Mouse (Mus musculus) liver, postnatal 0 days (tissue): ENCODE results near the gene Rfesd. TPM values are rescaled to one million over a fixed set of nuclear protein-coding genes. Genes with fewer than 3 reads are reported as not detected.

Source experiments
- ATAC-seq: fragments of 200-750 bp; cut with Nextera tagmentation; 2 replicates; pipeline ENCODE4 v1.8.0; 2017; ENCODE audit warnings: mild to moderate bottlenecking, moderate library complexity
- DNase-seq: peaks from one replicate; pipeline ENCODE4 v3.0.0-alpha.2; 2016
- H3K27ac ChIP-seq: fragments of 300-500 bp; sonication (generic); 2 replicates; pipeline ENCODE4 v1.5.1; 2014; ENCODE audit warnings: antibody characterized with exemption, moderate library complexity, mild to moderate bottlenecking, low read depth
- H3K27me3 ChIP-seq: fragments of 300-500 bp; sonication (generic); 2 replicates; pipeline ENCODE4 v1.6.1; 2014; ENCODE audit warnings: low read length, control low read depth, mixed read lengths; ENCODE audit not compliant: insufficient read depth
- H3K36me3 ChIP-seq: fragments of 300-500 bp; sonication (generic); replicated peaks from 2 replicates; pipeline ENCODE4 v1.6.1; 2014; ENCODE audit warnings: mild to moderate bottlenecking, control low read depth, low read length, moderate library complexity, mixed read lengths; ENCODE audit not compliant: insufficient read depth
- H3K4me1 ChIP-seq: fragments of 300-500 bp; sonication (generic); 2 replicates; pipeline ENCODE4 v1.6.1; 2014; ENCODE audit warnings: antibody characterized with exemption, mild to moderate bottlenecking, control low read depth; ENCODE audit not compliant: insufficient read depth
- H3K4me2 ChIP-seq: fragments of 300-500 bp; sonication (generic); 2 replicates; pipeline ENCODE4 v1.6.1; 2014; ENCODE audit warnings: low read depth, mild to moderate bottlenecking, low read length, moderate library complexity, mixed read lengths
- H3K4me3 ChIP-seq: fragments of 300-500 bp; sonication (generic); 2 replicates; pipeline ENCODE4 v1.5.1; 2014; ENCODE audit warnings: low read depth, low read length
- H3K9ac ChIP-seq: fragments of 300-500 bp; sonication (generic); replicated peaks from 2 replicates; pipeline ENCODE4 v1.6.1; 2014; ENCODE audit warnings: mild to moderate bottlenecking, moderate library complexity
- H3K9me3 ChIP-seq: fragments of 300-500 bp; sonication (generic); 2 replicates; pipeline ENCODE4 v1.6.1; 2016; ENCODE audit warnings: mild to moderate bottlenecking, control low read depth, low read length, mixed read lengths
- CTCF ChIP-seq: sonication (generic); IDR thresholded peaks from 2 replicates; pipeline ENCODE4 v1.5.1; 2016; ENCODE audit warnings: antibody characterized with exemption, low read depth
- EP300 ChIP-seq: IDR thresholded peaks from 2 replicates; pipeline ENCODE4 v1.6.1; 2016; ENCODE audit warnings: antibody characterized with exemption, low read depth, mild to moderate bottlenecking
- WGBS: fragments of 180-500 bp; shearing (Covaris S2); extraction: QIAGEN DNeasy Blood & Tissue Kit; methylation state at CpG from one replicate; pipeline ENCODE4 v1.1.7; 2014; ENCODE audit not compliant: insufficient replicate concordance; 5-methylcytosine and 5-hydroxymethylcytosine counted together
- polyA plus RNA-seq: library from polyadenylated mRNA; unstranded; fragments of >200 nt; fragmentation: Nextera tagmentation; extraction: Ambion mirVana; gene quantifications from 2 replicates; pipeline ENCODE4 v1.2.1, GENCODE M21; 2015

The Rfesd gene
- polyA plus RNA-seq, 1 experiment from 2014 or later: 41.5 TPM

GRCm38 (mm10) chr13:76024588-76024987 lies 6.1 kb upstream of the Rfesd start:
- Histone ChIP-seq H3K9me3 (no peaks in the 10 kb centered on the region), H3K36me3 (no peaks in the 10 kb centered on the region), H3K4me1 (no peaks in the 10 kb centered on the region), H3K4me2 (no peak overlapping the region), H3K9ac (no peak overlapping the region), H3K27ac (no peak overlapping the region), H3K4me3 (no peak overlapping the region), H3K27me3 (no peaks in the 10 kb centered on the region)
- WGBS: 78% methylated on average over 3 of the region's 3 CpGs
- DNase-seq (no peak), ATAC-seq (no peak)
- TF ChIP-seq EP300 (no peak), CTCF (no peak)

GRCm38 (mm10) chr13:76021782-76022181 lies 3.3 kb upstream of the Rfesd start:
- 79% methylated on average over 2 of the region's 2 CpGs for WGBS
- ATAC-seq (no peak), DNase-seq (no peak)
- Histone ChIP-seq H3K4me3 (no peak overlapping the region), H3K9me3 (no peaks in the 10 kb centered on the region), H3K4me1 (no peaks in the 10 kb centered on the region), H3K9ac (no peak overlapping the region), H3K36me3 (no peaks in the 10 kb centered on the region), H3K27me3 (no peaks in the 10 kb centered on the region), H3K27ac (no peak overlapping the region), H3K4me2 (no peak overlapping the region)
- TF ChIP-seq EP300 (no peak), CTCF (peak; percentile 37)

DNA sequence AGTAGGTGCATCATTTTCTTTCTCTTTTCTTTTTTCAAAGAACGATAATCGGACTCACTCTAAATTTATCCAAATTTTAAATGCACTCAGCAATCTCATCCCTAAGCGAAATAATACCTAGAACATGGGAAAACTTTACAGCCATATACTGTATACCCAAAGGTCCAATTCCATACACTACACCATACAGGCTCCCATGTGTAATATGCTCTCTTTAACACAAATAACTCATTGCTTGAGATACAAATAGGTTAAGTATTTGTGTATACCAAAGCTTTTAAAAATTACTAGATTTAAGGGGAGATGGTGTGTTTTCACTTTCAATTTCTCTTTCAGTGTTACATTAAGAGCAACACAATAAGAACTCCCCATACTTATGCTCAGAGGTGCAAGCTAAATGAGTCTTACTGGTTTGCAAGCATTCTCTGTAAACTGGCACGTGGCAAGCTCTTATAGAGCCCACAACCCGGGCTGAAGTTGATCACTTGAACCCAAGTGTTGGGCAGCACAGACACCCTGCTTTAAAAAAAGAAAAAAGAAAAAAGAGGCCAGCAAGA lies 403 bp upstream of the Rfesd start:
- H3K36me3 ChIP-seq: no peaks in the 10 kb centered on the region
- TF ChIP-seq EP300 (no peak), CTCF (no peak)
- H3K4me2 ChIP-seq: peak overlapping the region; percentile 72
- H3K9ac ChIP-seq: peak overlapping the region; percentile 82
- no peak for DNase-seq
- 37% methylated on average over 5 of the region's 5 CpGs for WGBS
- H3K27ac ChIP-seq: peak overlapping the region; percentile 95
- H3K4me1 ChIP-seq: no peaks in the 10 kb centered on the region
- H3K4me3 ChIP-seq: peak overlapping the region; percentile 77
- ATAC-seq: peak; percentile 10
- no peaks in the 10 kb centered on the region for H3K27me3 ChIP-seq
- H3K9me3 ChIP-seq: no peaks in the 10 kb centered on the region

- Histone ChIP-seq H3K9ac (peak overlapping the region; percentile 82), H3K27me3 (no peaks in the 10 kb centered on the region), H3K36me3 (no peaks in the 10 kb centered on the region), H3K27ac (peak overlapping the region; percentile 95), H3K4me3 (peak overlapping the region; percentile 77), H3K9me3 (no peaks in the 10 kb centered on the region), H3K4me1 (no peaks in the 10 kb centered on the region), H3K4me2 (peak overlapping the region; percentile 72)
- 44% methylated on average over 4 of the region's 4 CpGs for WGBS
- peak; percentile 28 for DNase-seq
- TF ChIP-seq CTCF (no peak), EP300 (peak; percentile 58)
- peak; percentile 19; the same call in 1 of the 2 replicates for ATAC-seq
These were observed 1.1 kb downstream of the Rfesd start for GRCm38 (mm10) chr13:76017465-76017864.

GRCm38 (mm10) chr13:76014511-76014910 lies 4.0 kb downstream of the Rfesd start:
- DNase-seq (no peak), ATAC-seq (no peak)
- Histone ChIP-seq H3K36me3 (no peaks in the 10 kb centered on the region), H3K4me2 (peak overlapping the region; percentile 61), H3K4me3 (peak overlapping the region; percentile 13; the same call in 1 of the 2 replicates), H3K27ac (no peak overlapping the region), H3K9me3 (no peaks in the 10 kb centered on the region), H3K9ac (no peak overlapping the region), H3K4me1 (no peaks in the 10 kb centered on the region), H3K27me3 (no peaks in the 10 kb centered on the region)
- TF ChIP-seq EP300: peak; percentile 38; the same call in 1 of the 2 replicates
- TF ChIP-seq CTCF: no peak
- WGBS: 38% methylated on average over 2 of the region's 2 CpGs

GRCm38 (mm10) chr13:76003272-76003671 lies 15.2 kb downstream of the Rfesd start:
- peaks cover 8% of the 10 kb centered on the region; the same call in 1 of the 2 replicates for H3K36me3 ChIP-seq
- ATAC-seq (no peak), DNase-seq (no peak)
- 27% methylated on average over 3 of the region's 3 CpGs for WGBS
- H3K9me3 ChIP-seq: no peaks in the 10 kb centered on the region
- no peak overlapping the region for H3K27ac ChIP-seq
- TF ChIP-seq CTCF (no peak), EP300 (no peak)
- H3K4me2 ChIP-seq: no peak overlapping the region
- no peaks in the 10 kb centered on the region; the same call in 1 of the 2 replicates for H3K4me1 ChIP-seq
- no peak overlapping the region for H3K9ac ChIP-seq
- no peaks in the 10 kb centered on the region for H3K27me3 ChIP-seq
- H3K4me3 ChIP-seq: no peak overlapping the region
